Mouse (Mus musculus) C2C12 (cell line): ENCODE measurements around the gene Prom1. TPM values are rescaled to one million over a fixed set of nuclear protein-coding genes. Genes with fewer than 3 reads are reported as not detected.

ENCODE experiments used
- H3K27me3 ChIP-seq: one replicate; pipeline ENCODE4 v1.6.1; 2011; ENCODE audit not compliant: control insufficient read depth, insufficient read depth, insufficient read length
- H3K36me3 ChIP-seq: one replicate; pipeline ENCODE4 v1.6.1; 2011; ENCODE audit not compliant: control insufficient read depth, insufficient read depth
- H3K4me3 ChIP-seq: one replicate; pipeline ENCODE4 v1.5.1; 2011; ENCODE audit warnings: mild to moderate bottlenecking, control low read depth; ENCODE audit not compliant: poor library complexity, insufficient read depth, severe bottlenecking
- H3K79me2 ChIP-seq: one replicate; pipeline ENCODE4 v1.6.1; 2011; ENCODE audit not compliant: control insufficient read depth, insufficient read depth
- H3K79me3 ChIP-seq: one replicate; pipeline ENCODE4 v1.6.1; 2011; ENCODE audit warnings: low read depth, control low read depth
- H3ac ChIP-seq: one replicate; pipeline ENCODE3; 2011; ENCODE audit warnings: low read depth; ENCODE audit not compliant: control insufficient read depth, insufficient read length
- CEBPB ChIP-seq: IDR thresholded peaks from one replicate; pipeline ENCODE4 v1.6.1; 2011; ENCODE audit warnings: low read depth, mild to moderate bottlenecking, control low read depth, moderate library complexity
- CTCF ChIP-seq: IDR thresholded peaks from one replicate; pipeline ENCODE4 v1.5.1; 2011; ENCODE audit not compliant: control insufficient read depth, insufficient read depth, insufficient read length
- FOSL1 ChIP-seq: IDR thresholded peaks from one replicate; pipeline ENCODE4 v1.8.0; 2011; ENCODE audit warnings: mild to moderate bottlenecking, low read length; ENCODE audit not compliant: poor library complexity, insufficient read depth, severe bottlenecking
- MAX ChIP-seq: IDR thresholded peaks from one replicate; pipeline ENCODE4 v1.6.1; 2011; ENCODE audit warnings: mild to moderate bottlenecking, control low read depth
- MYOD1 ChIP-seq: IDR thresholded peaks from one replicate; pipeline ENCODE4 v1.6.1; 2011; ENCODE audit warnings: low read depth; ENCODE audit not compliant: control insufficient read depth, insufficient read length
- MYOG ChIP-seq: IDR thresholded peaks from one replicate; pipeline ENCODE4 v1.6.1; 2011; ENCODE audit not compliant: control insufficient read depth, insufficient read length; ENCODE audit errors: extremely low read depth
- USF1 ChIP-seq: IDR thresholded peaks from one replicate; pipeline ENCODE4 v1.6.1; 2011; ENCODE audit warnings: low read depth, mild to moderate bottlenecking, control low read depth, moderate library complexity
- polyA plus RNA-seq: library from polyadenylated mRNA; unstranded; fragments of >200 nt; fragmentation: generic; extraction: Trizol; gene quantifications from one replicate; pipeline ENCODE4 v1.2.1, GENCODE M21; 2012; ENCODE audit warnings: missing spikeins

Prom1 gene
- polyA plus RNA-seq, 1 experiment = not detected

DNA sequence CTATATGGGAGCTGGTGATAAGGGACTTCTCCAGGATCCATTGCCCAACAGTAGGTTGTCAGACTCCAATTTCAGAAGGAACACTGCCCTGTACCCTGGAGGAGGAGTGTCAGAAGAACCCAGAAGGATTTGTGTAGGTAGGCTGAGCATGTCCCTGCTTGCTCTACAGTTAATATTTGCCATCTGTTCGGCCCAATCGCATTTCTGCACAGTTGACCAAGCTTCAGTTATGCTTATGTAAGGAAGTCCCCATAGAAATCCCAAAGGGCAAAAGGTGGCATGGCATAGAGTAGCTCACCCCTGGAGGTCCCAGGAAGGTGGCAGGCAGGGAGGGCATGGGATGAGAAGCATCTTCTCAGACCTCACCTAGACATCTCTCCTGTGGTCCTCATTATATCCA, 19.6 kb upstream of the Prom1 start:
- Histone ChIP-seq H3K27me3 (peaks cover 4% of the 10 kb centered on the region), H3K79me2 (no peaks in the 10 kb centered on the region), H3K36me3 (no peaks in the 10 kb centered on the region), H3K79me3 (no peaks in the 10 kb centered on the region), H3K4me3 (no peak overlapping the region), H3ac (no peak overlapping the region)
- TF ChIP-seq CEBPB = no peak
- no peak for TF ChIP-seq MYOD1
- no peak for TF ChIP-seq USF1
- no peak for TF ChIP-seq MYOG
- no peak for TF ChIP-seq MAX
- no peak for TF ChIP-seq FOSL1
- TF ChIP-seq CTCF = no peak

- H3K79me2 ChIP-seq = no peaks in the 10 kb centered on the region
Measured at GRCm38 (mm10) chr5:44113138-44113537, 11.3 kb upstream of the Prom1 start.

DNA sequence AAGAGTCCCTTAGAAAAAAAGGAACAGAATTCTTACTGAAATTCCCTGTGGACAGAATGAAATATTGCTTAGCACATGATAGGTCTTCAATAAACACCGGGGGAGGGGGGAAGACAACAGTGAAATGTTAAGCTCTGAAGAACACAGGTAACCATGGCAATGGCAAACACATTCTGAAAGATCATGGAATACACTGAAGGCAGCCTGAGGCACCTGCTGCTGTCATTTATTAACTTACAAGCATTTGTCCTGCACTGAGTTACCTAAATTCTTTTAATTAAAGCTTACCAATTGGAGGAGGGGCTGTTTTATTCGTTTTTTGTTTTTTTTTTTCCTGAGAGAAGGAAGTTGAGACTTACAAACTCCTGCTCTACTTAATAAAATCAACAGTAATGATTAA, 7.3 kb upstream of the Prom1 start:
- Histone ChIP-seq H3K27me3 (no peaks in the 10 kb centered on the region), H3K36me3 (no peaks in the 10 kb centered on the region), H3ac (no peak overlapping the region), H3K79me2 (no peaks in the 10 kb centered on the region), H3K79me3 (no peaks in the 10 kb centered on the region), H3K4me3 (no peak overlapping the region)
- TF ChIP-seq FOSL1 = no peak
- no peak for TF ChIP-seq USF1
- no peak for TF ChIP-seq MYOG
- no peak for TF ChIP-seq MAX
- no peak for TF ChIP-seq MYOD1
- no peak for TF ChIP-seq CTCF
- TF ChIP-seq CEBPB = no peak

More at GRCm38 (mm10) chr5:44113138-44113537, 11.3 kb upstream of the Prom1 start:
- TF ChIP-seq CEBPB (no peak), MYOD1 (no peak), USF1 (no peak), MYOG (no peak), MAX (no peak), CTCF (no peak), FOSL1 (no peak)
- Histone ChIP-seq H3ac (no peak overlapping the region), H3K79me3 (no peaks in the 10 kb centered on the region), H3K36me3 (no peaks in the 10 kb centered on the region), H3K4me3 (no peak overlapping the region), H3K27me3 (no peaks in the 10 kb centered on the region)

GRCm38 (mm10) chr5:44108125-44108524, 6.3 kb upstream of the Prom1 start:
- TF ChIP-seq FOSL1 = no peak
- Histone ChIP-seq H3K79me2 (no peaks in the 10 kb centered on the region), H3K36me3 (no peaks in the 10 kb centered on the region), H3K4me3 (no peak overlapping the region), H3K79me3 (no peaks in the 10 kb centered on the region), H3ac (no peak overlapping the region), H3K27me3 (no peaks in the 10 kb centered on the region)

GRCm38 (mm10) chr5:44105192-44105591, 3.4 kb upstream of the Prom1 start:
- peaks cover 18% of the 10 kb centered on the region for H3K27me3 ChIP-seq

DNA sequence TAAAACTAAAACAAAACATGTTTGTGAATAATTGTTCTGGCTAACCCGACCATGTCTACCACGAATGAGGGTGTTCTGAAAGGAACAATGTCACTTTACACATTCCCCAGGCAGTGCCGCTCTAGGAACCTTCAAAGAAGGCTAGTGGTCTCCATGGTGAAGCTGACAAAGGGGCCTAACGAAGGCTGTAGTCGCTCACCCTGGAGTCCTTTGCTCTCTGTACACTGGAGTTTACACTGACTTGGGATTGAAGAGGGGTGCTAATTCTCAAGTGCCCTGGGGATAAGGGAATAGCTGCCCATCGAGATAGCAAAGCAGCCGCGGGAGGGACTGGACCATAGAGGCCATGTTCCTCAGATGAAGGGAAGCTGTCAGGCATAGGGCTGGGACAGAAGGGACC, 2.9 kb upstream of the Prom1 start:
- Histone ChIP-seq H3K36me3 (no peaks in the 10 kb centered on the region), H3K79me2 (no peaks in the 10 kb centered on the region), H3K27me3 (peaks cover 23% of the 10 kb centered on the region), H3K79me3 (no peaks in the 10 kb centered on the region), H3ac (no peak overlapping the region), H3K4me3 (no peak overlapping the region)
- TF ChIP-seq USF1 = no peak
- no peak for TF ChIP-seq CTCF

More at GRCm38 (mm10) chr5:44105192-44105591, 3.4 kb upstream of the Prom1 start:
- H3K79me3 ChIP-seq = no peaks in the 10 kb centered on the region
- no peak for TF ChIP-seq MAX
- H3ac ChIP-seq = no peak overlapping the region
- H3K79me2 ChIP-seq = no peaks in the 10 kb centered on the region
- no peaks in the 10 kb centered on the region for H3K36me3 ChIP-seq
- H3K4me3 ChIP-seq = no peak overlapping the region
